Mouse (Mus musculus) liver, embryonic 15.5 days (tissue): ENCODE results near the gene Spdya. TPM values are rescaled to one million over a fixed set of nuclear protein-coding genes. Genes with fewer than 3 reads are reported as not detected.
"Not testable (repeated sequence)": the region's sequence is repeated elsewhere in the genome, so short reads cannot be mapped to it uniquely, and the experiment has no call there.

ENCODE experiments used
- ATAC-seq: fragments of 200-750 bp; cut with Nextera tagmentation; 2 replicates; pipeline ENCODE4 v1.8.0; 2017; ENCODE audit warnings: moderate number of reproducible peaks, mild to moderate bottlenecking, moderate library complexity; ENCODE audit not compliant: insufficient read depth
- H3K27ac ChIP-seq: fragments of 300-500 bp; sonication (generic); replicated peaks from 2 replicates; pipeline ENCODE4 v1.5.1; 2015; ENCODE audit warnings: mild to moderate bottlenecking, inconsistent platforms
- H3K27me3 ChIP-seq: fragments of 300-500 bp; sonication (generic); 2 replicates; pipeline ENCODE4 v1.6.1; 2015; ENCODE audit warnings: mild to moderate bottlenecking, inconsistent platforms
- H3K36me3 ChIP-seq: fragments of 300-500 bp; sonication (generic); replicated peaks from 2 replicates; pipeline ENCODE4 v1.6.1; 2015; ENCODE audit warnings: moderate library complexity, mild to moderate bottlenecking, inconsistent platforms
- H3K4me1 ChIP-seq: fragments of 300-500 bp; sonication (generic); replicated peaks from 2 replicates; pipeline ENCODE4 v1.6.1; 2015; ENCODE audit warnings: inconsistent platforms
- H3K4me2 ChIP-seq: fragments of 300-500 bp; sonication (generic); 2 replicates; pipeline ENCODE4 v1.6.1; 2015; ENCODE audit warnings: moderate library complexity, mild to moderate bottlenecking, inconsistent platforms
- H3K4me3 ChIP-seq: fragments of 300-500 bp; sonication (generic); replicated peaks from 2 replicates; pipeline ENCODE4 v1.5.1; 2015; ENCODE audit warnings: mild to moderate bottlenecking, inconsistent platforms
- H3K9ac ChIP-seq: fragments of 300-500 bp; sonication (generic); 2 replicates; pipeline ENCODE4 v1.6.1; 2015; ENCODE audit warnings: moderate library complexity, mild to moderate bottlenecking, inconsistent platforms
- H3K9me3 ChIP-seq: fragments of 300-500 bp; sonication (generic); replicated peaks from 2 replicates; pipeline ENCODE4 v1.6.1; 2016; ENCODE audit warnings: inconsistent platforms
- WGBS: fragments of 180-500 bp; shearing (Covaris S2); methylation state at CpG from one replicate; pipeline ENCODE4 v1.1.7; 2015; ENCODE audit warnings: mixed read lengths; ENCODE audit not compliant: insufficient replicate concordance; 5-methylcytosine and 5-hydroxymethylcytosine counted together
- polyA plus RNA-seq: library from polyadenylated mRNA; unstranded; fragments of >200 nt; fragmentation: Nextera tagmentation; extraction: Ambion mirVana; gene quantifications from 2 replicates; pipeline ENCODE4 v1.2.1, GENCODE M21; 2015

Gene Spdya
- polyA plus RNA-seq, 1 experiment from 2014 or later, result 0.32 TPM

DNA sequence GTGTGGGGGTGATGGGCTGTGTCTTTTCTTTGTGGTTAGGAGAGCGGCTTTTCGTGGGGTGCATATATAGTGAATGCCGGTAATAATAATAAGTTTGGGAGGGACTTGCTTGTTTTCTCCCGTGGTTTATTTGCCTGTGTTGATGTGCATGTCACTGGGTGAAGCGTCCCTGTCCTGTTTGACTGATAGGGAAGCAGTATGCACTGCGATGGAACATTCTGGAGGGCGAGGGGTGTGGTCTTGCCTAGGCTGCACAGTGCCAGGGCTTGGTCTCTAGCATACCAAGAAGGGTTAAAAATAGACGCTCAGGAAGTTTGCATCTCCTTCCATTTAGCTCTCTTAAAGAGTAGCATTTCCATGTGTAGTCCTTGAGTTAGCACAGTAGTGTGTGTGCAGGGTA, 84.9 kb downstream of the Spdya start:
- H3K36me3 ChIP-seq, result peaks cover 93% of the 10 kb centered on the region
- 80% methylated on average over 8 of the region's 8 CpGs for WGBS
- H3K4me2 ChIP-seq, result no peak overlapping the region
- no peaks in the 10 kb centered on the region for H3K9me3 ChIP-seq
- H3K9ac ChIP-seq, result no peak overlapping the region
- no peak overlapping the region for H3K27ac ChIP-seq
- no peaks in the 10 kb centered on the region for H3K27me3 ChIP-seq
- no peaks in the 10 kb centered on the region for H3K4me1 ChIP-seq
- ATAC-seq, result no peak
- H3K4me3 ChIP-seq, result no peak overlapping the region

- WGBS, result 65% methylated on average over 4 of the region's 4 CpGs
- Histone ChIP-seq H3K9ac (no peak overlapping the region), H3K4me3 (no peak overlapping the region), H3K36me3 (peaks cover 95% of the 10 kb centered on the region), H3K27ac (no peak overlapping the region), H3K27me3 (no peaks in the 10 kb centered on the region), H3K4me1 (no peaks in the 10 kb centered on the region), H3K4me2 (no peak overlapping the region), H3K9me3 (no peaks in the 10 kb centered on the region)
- ATAC-seq, result no peak
Measured at GRCm38 (mm10) chr17:71637750-71638265, 85.9 kb downstream of the Spdya start.

- H3K27ac ChIP-seq, H3K27me3 ChIP-seq, H3K4me3 ChIP-seq, H3K9me3 ChIP-seq, ATAC-seq, H3K4me1 ChIP-seq, H3K9ac ChIP-seq, H3K4me2 ChIP-seq: not testable (repeated sequence)
- peaks cover 90% of the 10 kb centered on the region for H3K36me3 ChIP-seq
- WGBS, result 68% methylated on average over 5 of the region's 5 CpGs
Measured at GRCm38 (mm10) chr17:71639056-71639455, 87.2 kb downstream of the Spdya start.

Other genes with a start within 250 kb of the Spdya start
- gene Emilin2, start 240.1 kb upstream of the Spdya start, polyA plus RNA-seq, result 23.9 and 29.7 TPM in 2 replicates
- gene Gm4707, start 92.1 kb upstream of the Spdya start, polyA plus RNA-seq, result 1.3 and 1.5 TPM in 2 replicates
- 28.6 and 30.6 TPM in 2 replicates for gene Smchd1, start 76.7 kb upstream of the Spdya start, polyA plus RNA-seq
- gene Ndc80, start 25.2 kb upstream of the Spdya start, polyA plus RNA-seq, result 31.5 and 32.2 TPM in 2 replicates
- 32.9 and 33.3 TPM in 2 replicates for gene Wdr43, start 63.8 kb downstream of the Spdya start, polyA plus RNA-seq
- gene Togaram2, start 121.2 kb downstream of the Spdya start, polyA plus RNA-seq, result 0.16 TPM in 1 of 2 replicates, not detected in the other
- 0.05 TPM in 1 of 2 replicates, not detected in the other for gene Pcare, start 200.8 kb downstream of the Spdya start, polyA plus RNA-seq
- 0.36 and 0.46 TPM in 2 replicates for gene Clip4, start 216.4 kb downstream of the Spdya start, polyA plus RNA-seq